Mouse (Mus musculus) cortical plate, adult 2 months (tissue): ENCODE measurements around the gene Cacnb3.

ENCODE experiments used
- CTCF ChIP-seq: fragments of 200-500 bp; IDR thresholded peaks from 2 replicates; pipeline ENCODE4 v1.5.1; 2011; ENCODE audit warnings: mild to moderate bottlenecking, control low read depth, low read length; ENCODE audit not compliant: insufficient read depth; ENCODE audit errors: extremely low read depth
- POLR2A ChIP-seq: fragments of 200-500 bp; IDR thresholded peaks from 2 replicates; pipeline ENCODE4 v1.6.1; 2011; ENCODE audit warnings: mild to moderate bottlenecking, low read length, control low read depth; ENCODE audit not compliant: insufficient read depth; ENCODE audit errors: extremely low read depth

DNA sequence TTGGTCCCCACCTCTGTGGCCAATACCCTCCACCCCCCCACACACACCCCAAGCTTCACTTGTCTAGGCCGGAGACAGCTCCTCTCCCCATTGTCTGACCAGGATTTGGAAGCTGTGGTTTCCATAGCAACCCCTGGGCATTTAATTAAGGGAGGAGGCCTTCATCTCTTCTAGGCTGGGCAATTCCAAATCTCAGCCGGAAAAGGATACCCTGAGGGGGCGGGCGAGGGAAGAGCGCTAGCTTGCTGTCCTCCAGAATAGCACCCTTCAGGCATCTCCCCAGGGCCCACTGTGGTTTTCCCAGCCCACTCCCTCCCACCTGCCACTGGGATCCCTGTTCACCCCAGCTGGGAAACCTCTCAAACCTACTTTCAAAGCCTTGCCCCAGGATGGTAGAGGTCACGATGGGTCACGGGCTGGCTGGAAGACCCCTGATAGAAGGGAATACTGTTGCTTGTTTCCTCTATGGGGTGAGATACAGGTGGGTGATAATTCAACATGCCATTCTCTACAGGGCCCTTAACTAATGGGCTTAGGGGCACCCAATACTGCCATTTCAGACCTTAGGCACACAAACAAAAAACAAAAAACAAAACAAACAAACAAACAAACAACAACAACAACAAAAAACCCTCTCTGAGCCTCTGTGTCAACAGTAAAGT is 61.0 kb downstream of the Cacnb3 start:
- no peak for TF ChIP-seq POLR2A
- no peak for TF ChIP-seq CTCF
